Mouse (Mus musculus): Measurements from ENCODE around the gene P2ry10.

DNA sequence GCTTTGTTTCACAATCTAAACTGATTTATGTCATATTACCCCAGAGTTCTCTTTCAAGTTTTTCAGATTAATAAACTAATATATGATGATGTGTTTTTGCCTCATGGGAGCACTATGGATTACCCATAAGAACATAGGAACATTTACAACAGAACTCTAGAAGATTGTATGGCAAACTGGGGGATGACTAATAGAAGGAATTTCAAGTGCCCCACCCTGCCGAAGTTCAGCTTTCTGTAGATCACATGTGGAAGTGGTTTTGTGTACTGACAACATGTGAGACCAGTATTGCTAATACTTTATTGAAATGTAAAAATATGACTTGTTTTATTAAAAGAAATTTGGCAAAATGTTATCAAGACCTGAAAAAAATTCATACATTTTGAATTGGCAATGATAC lies 28.7 kb downstream of the P2ry10 start:
- no peak for TF ChIP-seq CTCF (IDR thresholded peaks at IDR 0.05; ENCODE audit: borderline replicate concordance, control insufficient read depth, extremely low read depth, insufficient read depth, low read length, poor library complexity)
- TF ChIP-seq POLR2A (IDR thresholded peaks at IDR 0.05; ENCODE audit: control insufficient read depth, extremely low read depth, insufficient read depth, low read length, poor library complexity): no peak
